Mouse (Mus musculus): ENCODE measurements around the gene Btbd7. TPM values are rescaled to one million over a fixed set of nuclear protein-coding genes. Genes with fewer than 3 reads are reported as not detected.

Gene Btbd7
- 10 to 100 TPM; 11.5 to 11.9 TPM for polyA plus RNA-seq (2017; shearing (Covaris generic))

GRCm38 (mm10) chr12:102878031-102878823, at the start of gene Btbd7:
Btbd7 (minus strand) TSS chr12:102878471.
- peak; percentile 78 for ATAC-seq

DNA sequence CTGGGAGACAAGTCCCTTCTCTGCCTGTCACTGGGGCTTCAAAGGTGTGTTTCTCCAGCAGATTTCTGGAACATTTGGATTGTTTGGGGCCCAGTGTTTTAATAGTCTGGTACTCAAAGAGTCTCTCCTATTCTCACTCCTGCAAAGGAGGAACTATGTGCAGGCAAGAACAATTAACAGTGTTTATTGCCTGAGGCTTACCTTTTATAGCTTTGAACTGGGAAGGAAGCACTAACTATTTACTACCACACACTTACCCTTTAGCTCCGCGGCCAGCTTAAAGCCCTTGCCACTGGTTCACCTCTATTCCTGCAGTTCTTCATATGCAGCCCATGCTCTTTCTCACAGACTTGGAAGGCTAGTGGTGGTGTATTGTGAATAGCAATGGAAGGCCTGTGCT, 37.8 kb upstream of the Btbd7 start:
- ATAC-seq = no peak

DNA sequence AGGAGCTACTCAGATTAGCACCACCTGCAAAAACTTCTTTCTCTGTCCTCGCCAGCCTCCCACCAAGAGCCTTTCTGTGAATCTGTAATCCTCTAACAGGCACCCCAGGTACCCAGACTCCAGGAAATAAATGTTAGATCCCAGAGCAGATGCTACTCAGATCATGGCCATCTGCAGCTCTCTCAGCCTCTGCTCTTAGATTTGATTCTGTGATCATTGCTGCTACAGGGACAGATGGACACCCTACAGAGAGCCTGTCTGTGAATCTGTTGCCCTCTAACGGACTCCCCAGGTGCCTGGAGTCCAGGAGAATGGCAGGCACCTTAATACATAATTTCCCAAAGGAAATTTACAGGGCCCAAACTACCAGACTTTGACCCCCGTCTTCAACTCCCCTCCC, 29.9 kb upstream of the Btbd7 start:
- no peak for ATAC-seq

GRCm38 (mm10) chr12:102899091-102899490, 20.8 kb upstream of the Btbd7 start, which contains the start of gene Cox8c:
Cox8c (plus strand) TSS chr12:102899316.
- ATAC-seq = no peak

- ATAC-seq = no peak
Observed at GRCm38 (mm10) chr12:102888568-102888967, 10.3 kb upstream of the Btbd7 start.

GRCm38 (mm10) chr12:102887366-102887765, 9.1 kb upstream of the Btbd7 start:
- ATAC-seq = no peak

DNA sequence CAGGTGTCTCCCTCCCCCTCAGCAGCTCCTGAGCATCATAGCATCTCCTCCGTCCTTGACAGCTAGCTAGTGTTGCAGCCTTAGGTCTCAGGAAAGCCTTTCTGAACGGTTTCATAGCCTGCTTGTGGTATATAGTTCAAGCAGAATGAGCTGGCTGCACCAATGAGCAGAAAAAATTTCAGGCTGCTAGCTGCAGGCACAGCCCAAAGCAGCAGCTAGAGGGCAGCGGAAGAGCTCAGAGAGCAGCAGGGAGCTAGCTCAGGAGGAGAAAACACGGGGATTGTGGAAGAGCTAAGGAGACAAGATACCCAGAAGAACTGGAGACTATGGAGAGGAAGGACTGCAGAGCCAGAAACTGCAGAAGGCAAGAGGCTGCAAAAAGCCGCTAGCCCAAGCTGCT, 7.5 kb upstream of the Btbd7 start:
- no peak for ATAC-seq

GRCm38 (mm10) chr12:102878901-102879300, 630 bp upstream of the Btbd7 start:
- no peak for ATAC-seq

DNA sequence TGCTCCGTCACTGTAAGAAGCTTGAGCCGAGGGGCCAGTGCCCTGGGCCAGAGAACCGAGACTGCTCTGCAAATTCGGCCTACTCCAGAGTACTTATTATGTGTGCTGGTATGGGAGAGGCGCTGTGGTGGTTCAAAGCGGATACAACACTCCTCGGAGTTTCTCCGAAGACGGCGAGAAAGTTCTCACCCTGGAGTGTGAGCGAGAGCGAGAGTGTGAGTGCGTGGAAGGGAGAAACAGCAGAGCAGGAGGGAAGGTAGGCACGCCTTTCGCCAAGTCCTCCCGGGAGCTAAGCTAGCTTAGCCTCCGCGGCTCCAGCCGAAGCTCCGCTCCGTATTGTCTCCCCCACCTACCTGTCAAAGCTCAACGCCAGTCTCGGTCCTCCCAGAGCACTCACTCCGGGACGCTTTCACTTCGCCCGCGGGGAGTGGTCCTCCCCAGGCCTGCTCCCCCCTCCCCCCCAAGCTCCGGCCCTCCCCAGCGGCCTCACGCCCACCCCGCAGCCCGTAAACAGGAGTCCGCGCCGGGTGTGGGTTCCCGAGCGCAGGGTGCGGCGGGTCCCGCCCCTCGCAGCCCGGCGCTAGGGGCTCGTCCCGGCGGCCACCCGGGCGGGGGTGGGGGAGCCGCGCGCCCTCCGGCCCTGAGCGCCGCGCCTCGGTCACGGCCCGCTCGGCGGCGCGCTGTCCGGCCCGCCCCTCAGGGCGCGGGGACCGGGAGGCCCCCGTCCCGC, 805 bp downstream of the Btbd7 start:
- peak; percentile 53 for ATAC-seq

DNA sequence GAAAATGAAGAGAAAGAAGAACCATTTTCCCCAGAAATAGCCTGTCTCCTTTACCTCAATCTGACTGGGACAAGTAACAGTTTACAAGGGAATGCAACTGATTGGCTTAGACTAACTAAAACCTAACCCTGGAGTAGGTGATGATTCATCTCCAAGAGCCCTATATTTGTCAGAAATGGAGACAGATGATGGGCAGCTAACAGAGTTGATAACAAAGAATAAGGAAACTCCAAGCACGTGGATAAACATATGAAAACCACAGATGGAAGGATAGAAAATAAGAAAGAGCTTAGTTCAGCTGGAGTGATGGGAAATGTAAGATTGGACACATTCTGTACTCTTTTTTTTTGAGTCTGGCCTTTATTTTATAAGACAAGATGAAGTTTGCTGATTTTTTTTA, 7.7 kb downstream of the Btbd7 start:
- no peak for ATAC-seq

DNA sequence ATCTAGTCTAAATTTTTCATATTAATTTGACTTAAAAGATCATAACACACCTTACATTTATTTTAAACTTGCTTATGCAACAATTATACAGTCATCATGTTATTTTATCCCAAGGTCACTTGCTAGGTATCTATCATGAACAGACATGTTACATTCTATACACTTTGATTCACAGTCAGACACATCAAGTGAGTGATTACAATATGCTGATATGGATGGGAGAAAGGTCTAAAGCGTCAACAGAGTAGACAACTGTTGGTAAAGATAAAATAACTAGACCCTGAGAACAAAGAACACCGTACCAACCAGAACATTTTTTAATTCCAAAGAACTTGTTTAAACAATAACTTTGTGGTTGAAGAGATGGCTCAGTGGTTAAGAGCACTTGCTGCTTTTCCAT, 8.5 kb downstream of the Btbd7 start:
- ATAC-seq = no peak

DNA sequence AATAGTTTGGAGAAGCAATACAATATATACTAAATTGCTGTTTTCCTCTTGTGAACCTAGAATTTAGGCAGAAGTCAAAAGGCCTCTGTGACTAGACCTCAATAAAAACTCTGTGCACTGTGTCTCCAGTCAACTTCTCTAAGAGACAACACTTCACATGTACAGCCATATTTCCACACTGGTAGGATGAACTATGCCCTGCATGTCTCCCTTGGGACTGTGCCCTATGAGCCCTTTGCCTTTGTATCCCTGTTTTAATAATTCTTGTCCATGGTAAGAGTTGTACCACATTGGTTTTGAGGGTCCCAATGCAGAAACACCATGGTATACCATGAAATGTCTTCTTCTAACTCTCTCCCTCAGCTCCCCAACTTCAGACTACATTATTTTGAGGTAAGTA, 17.5 kb downstream of the Btbd7 start:
- no peak for ATAC-seq

- ATAC-seq = no peak
Observed at GRCm38 (mm10) chr12:102838271-102838670, 40.0 kb downstream of the Btbd7 start.

DNA sequence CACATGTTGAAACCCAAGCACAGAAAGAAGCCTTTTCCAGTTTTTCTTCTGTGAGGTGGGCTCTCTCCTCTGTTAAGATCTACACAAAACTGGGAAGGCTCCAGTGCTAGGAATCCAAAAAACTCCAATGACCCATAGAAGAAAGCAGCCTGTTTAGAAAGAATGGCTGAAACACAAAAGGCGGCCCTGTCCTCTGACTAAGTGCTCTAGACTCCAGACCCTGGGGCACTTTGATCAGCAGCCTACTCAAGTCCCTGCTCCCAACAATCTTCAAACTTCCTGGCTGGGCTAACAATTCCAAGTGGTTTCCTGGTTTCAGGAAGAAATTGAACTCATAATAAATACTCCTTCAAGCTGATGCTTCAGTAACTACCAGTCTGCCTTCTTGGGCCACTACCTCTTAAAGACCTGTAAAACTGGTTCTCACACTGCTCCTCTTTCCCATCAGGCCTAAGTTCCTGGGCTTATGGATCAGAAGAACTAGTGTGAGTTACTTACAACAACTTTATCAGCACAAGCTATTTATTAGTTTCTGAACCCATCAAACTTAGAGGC, 45.4 kb downstream of the Btbd7 start:
- no peak for ATAC-seq

GRCm38 (mm10) chr12:102831888-102832287, 46.4 kb downstream of the Btbd7 start:
- no peak for ATAC-seq

DNA sequence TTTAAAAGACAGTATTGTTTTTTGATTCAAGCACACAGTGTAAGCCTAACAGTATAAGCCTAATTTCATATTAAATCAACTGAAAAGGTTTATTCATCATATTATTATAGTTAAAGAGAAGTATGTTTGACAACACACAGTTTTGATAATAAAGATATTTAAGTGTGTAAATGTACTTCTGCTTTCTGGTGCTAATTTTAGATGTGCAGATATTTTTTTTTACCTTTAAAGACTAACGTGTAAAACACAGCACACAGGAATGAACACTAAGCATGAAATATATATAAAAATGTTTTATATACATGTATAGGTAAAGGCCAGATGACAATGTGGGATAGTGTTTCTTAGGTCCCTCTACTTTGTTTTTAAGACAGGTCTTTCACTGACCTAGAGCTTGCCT, 51.2 kb downstream of the Btbd7 start:
- ATAC-seq = no peak

- ATAC-seq = no peak
Observed at GRCm38 (mm10) chr12:102826399-102826798, 51.9 kb downstream of the Btbd7 start.

DNA sequence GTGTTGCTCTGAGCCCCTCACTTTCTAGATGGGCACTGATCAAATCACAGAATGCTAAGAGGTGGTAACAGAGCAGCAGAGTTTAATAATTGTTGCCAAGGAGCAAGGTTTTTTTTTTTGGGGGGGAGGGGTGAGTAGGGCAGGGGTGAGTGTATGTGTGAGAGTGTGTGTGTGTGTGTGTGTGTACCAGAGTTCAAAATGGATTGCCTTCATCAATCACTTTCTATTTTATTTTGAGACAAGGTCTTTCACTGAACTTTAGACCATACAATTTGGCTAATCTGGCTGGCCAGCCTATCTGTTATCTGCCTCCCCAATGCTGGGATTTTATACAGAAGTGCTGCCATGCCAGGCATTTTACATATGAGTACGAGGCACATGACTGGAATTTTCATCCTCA, 63.4 kb downstream of the Btbd7 start:
- ATAC-seq = no peak

DNA sequence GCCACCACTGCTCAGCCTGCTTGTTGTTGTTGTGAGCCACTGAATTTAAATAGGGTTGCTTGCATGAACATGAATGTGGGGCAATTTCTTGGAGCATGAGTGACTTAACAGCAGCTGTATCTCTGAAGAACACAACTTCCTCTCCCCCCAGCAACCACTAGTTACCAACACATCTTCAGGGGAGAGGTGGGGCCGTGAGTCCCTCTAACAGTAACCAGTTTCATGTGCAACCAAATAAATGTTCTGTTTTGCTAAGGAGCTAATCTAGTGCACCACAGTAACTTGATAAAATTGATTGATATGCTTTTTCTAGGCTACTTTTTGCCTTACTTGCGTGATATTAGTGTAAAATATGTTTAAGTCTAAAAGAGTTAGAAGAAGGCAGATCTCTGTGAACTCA, 78.7 kb downstream of the Btbd7 start:
- no peak for ATAC-seq

- ATAC-seq = no peak
Observed at GRCm38 (mm10) chr12:102787927-102788326, 90.3 kb downstream of the Btbd7 start.

- no peak for ATAC-seq
Observed at GRCm38 (mm10) chr12:102785593-102785985, 92.7 kb downstream of the Btbd7 start.

DNA sequence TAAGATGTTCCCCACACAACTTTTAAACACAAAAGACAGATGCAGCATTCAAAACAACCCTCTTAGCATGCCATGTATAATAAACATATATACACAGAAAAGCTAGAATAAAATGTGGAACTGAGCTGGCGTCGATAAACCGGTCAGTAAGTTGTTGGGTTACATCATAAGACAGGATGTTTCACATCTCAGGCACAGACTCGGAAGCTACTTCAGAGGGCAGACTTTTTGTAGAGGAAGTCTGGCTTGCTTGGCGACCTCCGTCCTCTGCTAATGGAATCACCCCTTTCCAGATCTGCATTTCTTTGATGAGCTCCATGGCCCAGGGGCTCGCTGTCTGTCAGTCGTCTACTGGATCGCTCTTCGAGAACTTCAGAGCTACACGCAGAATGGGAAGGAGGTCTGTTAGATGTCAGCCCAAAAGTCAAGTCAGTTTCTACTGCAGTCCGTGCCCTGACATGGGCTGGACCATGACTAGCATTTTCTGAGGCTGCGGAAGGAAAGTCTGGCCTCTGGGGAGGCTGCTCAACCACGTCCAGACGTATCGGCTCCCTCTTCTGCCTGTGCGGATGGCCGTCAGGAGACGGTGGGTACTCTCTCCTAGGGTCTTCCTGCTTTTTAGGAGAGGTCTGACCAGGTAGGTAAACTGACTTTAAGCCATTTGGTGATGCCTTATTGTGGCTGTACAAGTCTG, 93.2 kb downstream of the Btbd7 start:
- ATAC-seq = no peak

GRCm38 (mm10) chr12:102782841-102783240, 95.4 kb downstream of the Btbd7 start:
- ATAC-seq = no peak
